Mouse (Mus musculus) brown adipose tissue, adult 24 weeks (tissue): ENCODE data around the gene Otud7b. TPM values are rescaled to one million over a fixed set of nuclear protein-coding genes. Genes with fewer than 3 reads are reported as not detected.

Experiments used
- H3K27ac ChIP-seq: fragments of 200-500 bp; replicated peaks from 2 replicates; pipeline ENCODE4 v1.5.1; 2012; ENCODE audit warnings: low read depth, mild to moderate bottlenecking, low read length
- H3K4me1 ChIP-seq: fragments of 200-500 bp; 2 replicates; pipeline ENCODE4 v1.6.1; 2012; ENCODE audit warnings: low read length, mixed read lengths; ENCODE audit not compliant: control insufficient read depth, insufficient read depth, insufficient read length
- H3K4me3 ChIP-seq: fragments of 200-500 bp; 2 replicates; pipeline ENCODE4 v1.5.1; 2012; ENCODE audit warnings: low read depth, mild to moderate bottlenecking, low read length, moderate library complexity; ENCODE audit not compliant: insufficient read depth
- polyA plus RNA-seq: library from polyadenylated mRNA; stranded (reverse); fragments of >200 nt; gene quantifications from 2 replicates; pipeline ENCODE4 v1.2.4, GENCODE M21; 2012; ENCODE audit not compliant: missing spikeins, insufficient read depth, insufficient read length

Otud7b gene
- polyA plus RNA-seq, 1 experiment, result 6.9 TPM

GRCm38 (mm10) chr3:96078066-96078465 lies 26.3 kb upstream of the Otud7b start:
- H3K27ac ChIP-seq, result no peak overlapping the region
- H3K4me3 ChIP-seq, result no peak overlapping the region
- H3K4me1 ChIP-seq, result no peaks in the 10 kb centered on the region

GRCm38 (mm10) chr3:96078711-96079110 lies 25.6 kb upstream of the Otud7b start:
- H3K4me3 ChIP-seq, result no peak overlapping the region
- H3K4me1 ChIP-seq, result no peaks in the 10 kb centered on the region
- no peak overlapping the region for H3K27ac ChIP-seq

- Histone ChIP-seq H3K4me1 (no peaks in the 10 kb centered on the region), H3K4me3 (no peak overlapping the region), H3K27ac (no peak overlapping the region)
These were observed 23.3 kb upstream of the Otud7b start for GRCm38 (mm10) chr3:96081006-96081405.

GRCm38 (mm10) chr3:96081650-96082049 lies 22.7 kb upstream of the Otud7b start:
- no peaks in the 10 kb centered on the region for H3K4me1 ChIP-seq
- H3K27ac ChIP-seq, result no peak overlapping the region
- H3K4me3 ChIP-seq, result no peak overlapping the region

- H3K4me1 ChIP-seq, result no peaks in the 10 kb centered on the region
- no peak overlapping the region for H3K4me3 ChIP-seq
- H3K27ac ChIP-seq, result no peak overlapping the region
These were observed 22.2 kb upstream of the Otud7b start for GRCm38 (mm10) chr3:96082100-96082499.

GRCm38 (mm10) chr3:96082714-96083508 lies 21.4 kb upstream of the Otud7b start:
- H3K4me1 ChIP-seq, result no peaks in the 10 kb centered on the region
- H3K27ac ChIP-seq, result no peak overlapping the region

GRCm38 (mm10) chr3:96084146-96084755 lies 20.1 kb upstream of the Otud7b start:
- Histone ChIP-seq H3K4me1 (no peaks in the 10 kb centered on the region), H3K27ac (no peak overlapping the region)

More at GRCm38 (mm10) chr3:96082714-96083508, 21.4 kb upstream of the Otud7b start:
- H3K4me3 ChIP-seq, result no peak overlapping the region

GRCm38 (mm10) chr3:96087219-96087618 lies 17.1 kb upstream of the Otud7b start:
- H3K27ac ChIP-seq, result no peak overlapping the region
- no peak overlapping the region for H3K4me3 ChIP-seq
- H3K4me1 ChIP-seq, result no peaks in the 10 kb centered on the region

More at GRCm38 (mm10) chr3:96084146-96084755, 20.1 kb upstream of the Otud7b start:
- no peak overlapping the region for H3K4me3 ChIP-seq

GRCm38 (mm10) chr3:96087801-96088200 lies 16.5 kb upstream of the Otud7b start:
- H3K4me1 ChIP-seq, result no peaks in the 10 kb centered on the region
- H3K27ac ChIP-seq, result no peak overlapping the region
- no peak overlapping the region for H3K4me3 ChIP-seq

GRCm38 (mm10) chr3:96089882-96090489 lies 14.3 kb upstream of the Otud7b start:
- H3K4me3 ChIP-seq, result no peak overlapping the region
- 0 out of 2 replicates have a peak, but pooled peaks cover 2% of the 10 kb centered on the region for H3K4me1 ChIP-seq
- no peak overlapping the region for H3K27ac ChIP-seq

- Histone ChIP-seq H3K4me3 (no peak overlapping the region), H3K27ac (no peak overlapping the region), H3K4me1 (0 out of 2 replicates have a peak, but pooled peaks cover 2% of the 10 kb centered on the region)
These were observed 13.2 kb upstream of the Otud7b start for GRCm38 (mm10) chr3:96091146-96091545.

GRCm38 (mm10) chr3:96091966-96092365 lies 12.4 kb upstream of the Otud7b start:
- Histone ChIP-seq H3K4me1 (0 out of 2 replicates have a peak, but pooled peaks cover 2% of the 10 kb centered on the region), H3K27ac (no peak overlapping the region), H3K4me3 (no peak overlapping the region)

GRCm38 (mm10) chr3:96093509-96093908 lies 10.8 kb upstream of the Otud7b start:
- Histone ChIP-seq H3K4me3 (no peak overlapping the region), H3K4me1 (0 out of 2 replicates have a peak, but pooled peaks cover 2% of the 10 kb centered on the region), H3K27ac (no peak overlapping the region)

GRCm38 (mm10) chr3:96094203-96094602 lies 10.1 kb upstream of the Otud7b start:
- H3K4me3 ChIP-seq, result no peak overlapping the region
- 0 out of 2 replicates have a peak, but pooled peaks cover 2% of the 10 kb centered on the region for H3K4me1 ChIP-seq
- no peak overlapping the region for H3K27ac ChIP-seq

GRCm38 (mm10) chr3:96098168-96098567 lies 6.2 kb upstream of the Otud7b start:
- H3K4me3 ChIP-seq, result no peak overlapping the region
- H3K4me1 ChIP-seq, result peaks cover 5% of the 10 kb centered on the region; the same call in 1 of the 2 replicates
- H3K27ac ChIP-seq, result no peak overlapping the region
